Mouse (Mus musculus): ENCODE results near the gene Wdr11.

GRCm38 (mm10) chr7:129635898-129636640, 44.4 kb downstream of the Wdr11 start:
- TF ChIP-seq POLR2A (IDR thresholded peaks at IDR 0.05; ENCODE audit: insufficient read depth, low read depth, low read length) (no peak), CTCF (IDR thresholded peaks at IDR 0.05; ENCODE audit: insufficient read depth, low read depth, low read length) (no peak)

All from olfactory bulb, adult 2 months (tissue).